Mouse (Mus musculus) ES-E14 (cell line): ENCODE data around the gene Wdr73.

Experiments
- CHD2 ChIP-seq: IDR thresholded peaks from 2 replicates; pipeline ENCODE4 v1.6.1; 2014; ENCODE audit warnings: mild to moderate bottlenecking, low read depth, low read length, inconsistent platforms
- HCFC1 ChIP-seq: IDR thresholded peaks from 2 replicates; pipeline ENCODE4 v1.6.1; 2012; ENCODE audit warnings: low read length, inconsistent platforms, borderline replicate concordance; ENCODE audit not compliant: insufficient read depth
- MAFK ChIP-seq: IDR thresholded peaks from 2 replicates; pipeline ENCODE4 v1.6.1; 2014; ENCODE audit warnings: mild to moderate bottlenecking, low read depth, low read length, inconsistent platforms; ENCODE audit not compliant: insufficient read depth

DNA sequence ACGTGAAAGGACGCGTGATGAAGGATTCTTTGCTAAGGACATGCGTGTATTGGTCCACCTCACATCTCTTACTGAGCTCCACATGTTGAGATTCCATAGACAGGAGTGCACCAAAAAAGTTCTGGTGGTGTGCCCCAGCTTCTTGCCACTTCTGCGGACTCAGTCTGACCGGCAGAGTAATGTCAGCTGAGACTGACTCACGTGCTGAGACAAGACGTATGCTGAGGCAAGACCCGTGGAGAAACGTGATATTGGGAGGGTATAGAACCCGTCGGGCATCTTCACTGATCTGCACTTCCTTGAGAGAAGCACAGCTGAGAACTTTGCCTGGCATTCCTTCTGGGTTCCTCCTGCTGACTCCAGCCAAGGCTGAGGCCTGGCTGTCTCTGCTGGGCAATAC, 56.4 kb downstream of the Wdr73 start:
- no peak for TF ChIP-seq HCFC1
- TF ChIP-seq CHD2: no peak
- TF ChIP-seq MAFK: no peak
